Mouse (Mus musculus) gastrocnemius, adult 2 months (tissue): Measurements from ENCODE around the gene 1810062G17Rik. TPM values are rescaled to one million over a fixed set of nuclear protein-coding genes. Genes with fewer than 3 reads are reported as not detected.

ENCODE experiments used
- DNase-seq: peaks from one replicate; pipeline ENCODE4 v3.0.0; 2022
- H3K27ac ChIP-seq: fragments of 200-600 bp; 2 replicates; pipeline ENCODE4 v1.8.1; 2022; ENCODE audit warnings: mild to moderate bottlenecking
- H3K4me3 ChIP-seq: fragments of 200-600 bp; 2 replicates; pipeline ENCODE4 v1.8.1; 2022; ENCODE audit warnings: mild to moderate bottlenecking, moderate library complexity
- CTCF ChIP-seq: fragments of 200-600 bp; IDR thresholded peaks from 2 replicates; pipeline ENCODE4 v1.8.1; 2022; ENCODE audit warnings: antibody characterized with exemption, mild to moderate bottlenecking, moderate library complexity
- intact Hi-C: fragments of 180-260 bp; cut with DNase I; formaldehyde crosslinking; loops from one replicate; pipeline ENCODE4 v1.15.1; 2025
- total RNA-seq, 2 experiments: library from RNA; stranded (reverse); gene quantifications; 2 replicates each; pipeline ENCODE4 v1.2.3; 2021

The 1810062G17Rik gene
- total RNA-seq, 2 experiments from 2014 or later: not detected

GRCm38 (mm10) chr3:36496746-36497145 is 21.0 kb downstream of the 1810062G17Rik start:
- intact Hi-C loops: loop anchor here (1.0 to 5.0 kb wide), 3 partner anchors 54 to 316 kb away; no protein-coding TSS in a partner anchor
- peak; percentile 74 for TF ChIP-seq CTCF
- H3K27ac ChIP-seq: peak overlapping the region; percentile 38; the same call in 1 of the 2 replicates
- H3K4me3 ChIP-seq: no peak overlapping the region
- DNase-seq: peak; percentile 76

GRCm38 (mm10) chr3:36498224-36498623 is 22.5 kb downstream of the 1810062G17Rik start:
- Histone ChIP-seq H3K4me3 (no peak overlapping the region), H3K27ac (no peak overlapping the region)
- intact Hi-C loops: loop anchor here (5.0 kb wide), 1 partner anchor 56 kb away; no protein-coding TSS in a partner anchor
- no peak for DNase-seq
- TF ChIP-seq CTCF: no peak

GRCm38 (mm10) chr3:36499418-36499817 is 23.7 kb downstream of the 1810062G17Rik start:
- intact Hi-C loops: loop anchor here (5.0 kb wide), 1 partner anchor 57 kb away; no protein-coding TSS in a partner anchor
- TF ChIP-seq CTCF: no peak
- DNase-seq: no peak
- Histone ChIP-seq H3K27ac (no peak overlapping the region), H3K4me3 (no peak overlapping the region)

- no peak for DNase-seq
- H3K27ac ChIP-seq: no peak overlapping the region
- intact Hi-C loops: no loop called here
- no peak for TF ChIP-seq CTCF
- no peak overlapping the region for H3K4me3 ChIP-seq
Observed at GRCm38 (mm10) chr3:36500976-36501375, 25.2 kb downstream of the 1810062G17Rik start.

- Histone ChIP-seq H3K27ac (no peak overlapping the region), H3K4me3 (no peak overlapping the region)
- intact Hi-C loops: no loop called here
- no peak for TF ChIP-seq CTCF
- DNase-seq: no peak
Observed at GRCm38 (mm10) chr3:36501546-36501945, 25.8 kb downstream of the 1810062G17Rik start.

GRCm38 (mm10) chr3:36505306-36505705 is 29.6 kb downstream of the 1810062G17Rik start:
- TF ChIP-seq CTCF: no peak
- Histone ChIP-seq H3K27ac (no peak overlapping the region), H3K4me3 (no peak overlapping the region)
- DNase-seq: no peak
- intact Hi-C loops: no loop called here

GRCm38 (mm10) chr3:36505809-36506735 is 30.3 kb downstream of the 1810062G17Rik start:
- no peak for DNase-seq

GRCm38 (mm10) chr3:36511491-36511890 is 35.8 kb downstream of the 1810062G17Rik start:
- no peak for DNase-seq
- H3K27ac ChIP-seq: no peak overlapping the region
- TF ChIP-seq CTCF: no peak

More at GRCm38 (mm10) chr3:36505809-36506735, 30.3 kb downstream of the 1810062G17Rik start:
- intact Hi-C loops: no loop called here
- no peak for TF ChIP-seq CTCF
- no peak overlapping the region for H3K4me3 ChIP-seq
- H3K27ac ChIP-seq: no peak overlapping the region

GRCm38 (mm10) chr3:36516196-36516595 is 40.5 kb downstream of the 1810062G17Rik start:
- no peak for TF ChIP-seq CTCF
- Histone ChIP-seq H3K4me3 (no peak overlapping the region), H3K27ac (no peak overlapping the region)
- no peak for DNase-seq
- intact Hi-C loops: no loop called here

More at GRCm38 (mm10) chr3:36511491-36511890, 35.8 kb downstream of the 1810062G17Rik start:
- no peak overlapping the region for H3K4me3 ChIP-seq
- intact Hi-C loops: no loop called here

- H3K27ac ChIP-seq: no peak within 1 kb of the TSS
- peak within 1 kb of the TSS; percentile 73 for H3K4me3 ChIP-seq
- no peak for DNase-seq
- intact Hi-C loops: no loop called here
- no peak for TF ChIP-seq CTCF
Observed at GRCm38 (mm10) chr3:36521073-36522060, 45.6 kb downstream of the 1810062G17Rik start, which contains the start of gene Gm11549. Gene Gm11549 (minus strand): TSS chr3:36521813.

- TF ChIP-seq CTCF: no peak
- Histone ChIP-seq H3K27ac (no peak overlapping the region), H3K4me3 (no peak overlapping the region)
- intact Hi-C loops: no loop called here
- DNase-seq: no peak
Observed at GRCm38 (mm10) chr3:36522137-36522536, 46.4 kb downstream of the 1810062G17Rik start.

GRCm38 (mm10) chr3:36524466-36524865 is 48.7 kb downstream of the 1810062G17Rik start:
- DNase-seq: no peak
- intact Hi-C loops: no loop called here
- TF ChIP-seq CTCF: no peak
- H3K4me3 ChIP-seq: no peak overlapping the region
- no peak overlapping the region for H3K27ac ChIP-seq
